Mouse (Mus musculus) liver, adult 2 months (tissue): ENCODE results near the gene 1700016H13Rik. TPM values are rescaled to one million over a fixed set of nuclear protein-coding genes. Genes with fewer than 3 reads are reported as not detected.
A peak's percentile ranks its signal among the peaks of the same experiment; 100 is the strongest.

Experiments used
- DNase-seq: peaks from one replicate; pipeline ENCODE4 v3.0.0-alpha.2; 2011; ENCODE audit warnings: low read depth, low spot score; ENCODE audit errors: extremely low read depth
- H3K27ac ChIP-seq: fragments of 200-500 bp; replicated peaks from 2 replicates; pipeline ENCODE4 v1.5.1; 2012; ENCODE audit warnings: low read depth, mild to moderate bottlenecking, control low read depth, inconsistent platforms, low read length; ENCODE audit not compliant: insufficient read depth
- H3K27me3 ChIP-seq: fragments of 200-500 bp; 2 replicates; pipeline ENCODE4 v1.6.1; 2012; ENCODE audit warnings: mild to moderate bottlenecking, moderate library complexity, low read length, inconsistent platforms; ENCODE audit not compliant: control insufficient read depth, insufficient read depth
- H3K36me3 ChIP-seq: fragments of 200-500 bp; 2 replicates; pipeline ENCODE4 v1.6.1; 2012; ENCODE audit warnings: low read length, inconsistent platforms; ENCODE audit not compliant: control insufficient read depth, insufficient read depth
- H3K4me1 ChIP-seq: fragments of 200-500 bp; 2 replicates; pipeline ENCODE4 v1.6.1; 2011; ENCODE audit warnings: low read length; ENCODE audit not compliant: control insufficient read depth, insufficient read depth
- H3K4me3 ChIP-seq: fragments of 200-500 bp; 2 replicates; pipeline ENCODE4 v1.5.1; 2011; ENCODE audit warnings: low read depth, mild to moderate bottlenecking, control low read depth, low read length, moderate library complexity; ENCODE audit not compliant: insufficient read depth
- H3K79me2 ChIP-seq: fragments of 200-500 bp; 2 replicates; pipeline ENCODE4 v1.6.1; 2012; ENCODE audit warnings: inconsistent platforms, mild to moderate bottlenecking, low read length, moderate library complexity; ENCODE audit not compliant: control insufficient read depth, insufficient read depth
- H3K9ac ChIP-seq: fragments of 200-500 bp; 2 replicates; pipeline ENCODE4 v1.6.1; 2012; ENCODE audit warnings: low read depth, mild to moderate bottlenecking, control low read depth, inconsistent platforms, low read length
- CTCF ChIP-seq: fragments of 200-500 bp; IDR thresholded peaks from 2 replicates; pipeline ENCODE4 v1.5.1; 2011; ENCODE audit warnings: low read depth, low read length, control low read depth
- POLR2A ChIP-seq: fragments of 200-500 bp; IDR thresholded peaks from 2 replicates; pipeline ENCODE4 v1.6.1; 2011; ENCODE audit warnings: low read length, control low read depth; ENCODE audit not compliant: insufficient read depth; ENCODE audit errors: extremely low read depth
- WGBS: fragments of 180-500 bp; shearing (Covaris S2); methylation state at CpG from one replicate; pipeline ENCODE4 v1.1.7; 2018; 5-methylcytosine and 5-hydroxymethylcytosine counted together
- polyA plus RNA-seq: library from polyadenylated mRNA; depleted of rRNA; stranded (reverse); fragments of >200 nt; gene quantifications from 2 replicates; pipeline ENCODE4 v1.2.3, GENCODE M21; 2012
- total RNA-seq: library from RNA; depleted of rRNA; stranded (reverse); fragments of >200 nt; gene quantifications from 2 replicates; pipeline ENCODE4 v1.2.3, GENCODE M21; 2014

1700016H13Rik gene
- total and polyA plus RNA-seq, 2 experiments, result not detected

GRCm38 (mm10) chr5:103624831-103625230 lies 31.0 kb downstream of the 1700016H13Rik start:
- Histone ChIP-seq H3K4me3 (no peak overlapping the region), H3K79me2 (no peaks in the 10 kb centered on the region), H3K27me3 (no peaks in the 10 kb centered on the region), H3K4me1 (peaks cover 2% of the 10 kb centered on the region; the same call in 1 of the 2 replicates), H3K9ac (no peak overlapping the region), H3K27ac (no peak overlapping the region), H3K36me3 (no peaks in the 10 kb centered on the region)
- TF ChIP-seq POLR2A, result no peak
- TF ChIP-seq CTCF, result no peak
- DNase-seq, result no peak
- 34% methylated on average over 5 of the region's 5 CpGs for WGBS

GRCm38 (mm10) chr5:103622321-103622720 lies 33.5 kb downstream of the 1700016H13Rik start:
- H3K27me3 ChIP-seq, result no peaks in the 10 kb centered on the region
- peak; percentile 12 for DNase-seq
- no peaks in the 10 kb centered on the region for H3K4me1 ChIP-seq
- WGBS, result 31% methylated on average over 5 of the region's 5 CpGs
- no peak overlapping the region for H3K9ac ChIP-seq
- H3K27ac ChIP-seq, result no peak overlapping the region
- H3K36me3 ChIP-seq, result no peaks in the 10 kb centered on the region
- no peaks in the 10 kb centered on the region for H3K79me2 ChIP-seq
- TF ChIP-seq POLR2A (no peak), CTCF (no peak)
- no peak overlapping the region for H3K4me3 ChIP-seq

GRCm38 (mm10) chr5:103620301-103620973 lies 35.4 kb downstream of the 1700016H13Rik start:
- Histone ChIP-seq H3K4me1 (no peaks in the 10 kb centered on the region), H3K27ac (no peak overlapping the region), H3K27me3 (no peaks in the 10 kb centered on the region), H3K4me3 (no peak overlapping the region), H3K79me2 (no peaks in the 10 kb centered on the region), H3K9ac (no peak overlapping the region), H3K36me3 (no peaks in the 10 kb centered on the region)
- WGBS, result 84% methylated on average over 12 of the region's 12 CpGs
- peak; percentile 19 for DNase-seq
- TF ChIP-seq CTCF (no peak), POLR2A (no peak)

GRCm38 (mm10) chr5:103617191-103617590 lies 38.6 kb downstream of the 1700016H13Rik start:
- no peaks in the 10 kb centered on the region for H3K27me3 ChIP-seq
- no peak overlapping the region for H3K27ac ChIP-seq
- H3K4me1 ChIP-seq, result no peaks in the 10 kb centered on the region
- no peak overlapping the region for H3K4me3 ChIP-seq
- DNase-seq, result no peak
- no peaks in the 10 kb centered on the region for H3K79me2 ChIP-seq
- 88% methylated on average over 9 of the region's 9 CpGs for WGBS
- no peak overlapping the region for H3K9ac ChIP-seq
- TF ChIP-seq POLR2A (no peak), CTCF (no peak)
- H3K36me3 ChIP-seq, result no peaks in the 10 kb centered on the region

- H3K79me2 ChIP-seq, result no peaks in the 10 kb centered on the region
- no peaks in the 10 kb centered on the region for H3K27me3 ChIP-seq
- H3K4me3 ChIP-seq, result no peak overlapping the region
- no peak overlapping the region for H3K27ac ChIP-seq
- 92% methylated on average over 7 of the region's 7 CpGs for WGBS
- H3K4me1 ChIP-seq, result no peaks in the 10 kb centered on the region
- TF ChIP-seq POLR2A, result no peak
- no peak for DNase-seq
- H3K36me3 ChIP-seq, result no peaks in the 10 kb centered on the region
- no peak overlapping the region for H3K9ac ChIP-seq
Measured at GRCm38 (mm10) chr5:103614356-103614755, 41.5 kb downstream of the 1700016H13Rik start.

GRCm38 (mm10) chr5:103612316-103612715 lies 43.5 kb downstream of the 1700016H13Rik start:
- DNase-seq, result no peak
- no peak overlapping the region for H3K4me3 ChIP-seq
- no peaks in the 10 kb centered on the region for H3K27me3 ChIP-seq
- H3K36me3 ChIP-seq, result no peaks in the 10 kb centered on the region; the same call in 1 of the 2 replicates
- H3K79me2 ChIP-seq, result no peaks in the 10 kb centered on the region
- peak; percentile 29; the same call in 1 of the 2 replicates for TF ChIP-seq CTCF
- TF ChIP-seq POLR2A, result no peak
- no peak overlapping the region for H3K9ac ChIP-seq
- no peak overlapping the region for H3K27ac ChIP-seq
- 83% methylated on average over 7 of the region's 7 CpGs for WGBS
- H3K4me1 ChIP-seq, result no peaks in the 10 kb centered on the region
